Mouse (Mus musculus) midbrain, postnatal 0 days (tissue): Measurements from ENCODE around the gene Gpr108. TPM values are rescaled to one million over a fixed set of nuclear protein-coding genes. Genes with fewer than 3 reads are reported as not detected.

ENCODE experiments used
- ATAC-seq: fragments of 200-750 bp; cut with Nextera tagmentation; 2 replicates; pipeline ENCODE4 v1.8.0; 2017; ENCODE audit warnings: moderate number of reproducible peaks, mild to moderate bottlenecking, moderate TSS enrichment, moderate library complexity; ENCODE audit not compliant: low FRiP score
- DNase-seq: peaks from one replicate; pipeline ENCODE4 v3.0.0-alpha.2; 2015; ENCODE audit warnings: low spot score
- H3K27ac ChIP-seq: fragments of 300-500 bp; sonication (generic); 2 replicates; pipeline ENCODE4 v1.5.1; 2014; ENCODE audit warnings: low read depth, mild to moderate bottlenecking, low read length, mixed read lengths
- H3K27me3 ChIP-seq: fragments of 300-500 bp; sonication (generic); 2 replicates; pipeline ENCODE4 v1.6.1; 2014; ENCODE audit warnings: low read length, control low read depth, mixed read lengths; ENCODE audit not compliant: insufficient read depth
- H3K36me3 ChIP-seq: fragments of 300-500 bp; sonication (generic); 2 replicates; pipeline ENCODE4 v1.6.1; 2014; ENCODE audit warnings: low read length, control low read depth, mixed read lengths; ENCODE audit not compliant: insufficient read depth
- H3K4me1 ChIP-seq: fragments of 300-500 bp; sonication (generic); 2 replicates; pipeline ENCODE4 v1.6.1; 2014; ENCODE audit warnings: mild to moderate bottlenecking, control low read depth, antibody characterized with exemption, low read length, mixed read lengths; ENCODE audit not compliant: insufficient read depth
- H3K4me2 ChIP-seq: fragments of 300-500 bp; sonication (generic); 2 replicates; pipeline ENCODE4 v1.6.1; 2014; ENCODE audit warnings: low read depth, mild to moderate bottlenecking, low read length, mixed read lengths; ENCODE audit not compliant: poor library complexity, severe bottlenecking
- H3K4me3 ChIP-seq: fragments of 300-500 bp; sonication (generic); 2 replicates; pipeline ENCODE4 v1.5.1; 2014; ENCODE audit warnings: low read depth, mild to moderate bottlenecking, low read length, moderate library complexity
- H3K9ac ChIP-seq: fragments of 300-500 bp; sonication (generic); replicated peaks from 2 replicates; pipeline ENCODE4 v1.6.1; 2014; ENCODE audit warnings: mild to moderate bottlenecking, low read length, moderate library complexity, mixed read lengths; ENCODE audit not compliant: poor library complexity, severe bottlenecking
- H3K9me3 ChIP-seq: fragments of 300-500 bp; sonication (generic); 2 replicates; pipeline ENCODE4 v1.6.1; 2016; ENCODE audit warnings: low read length, control low read depth
- CTCF ChIP-seq: IDR thresholded peaks from 2 replicates; pipeline ENCODE4 v1.5.1; 2016; ENCODE audit warnings: antibody characterized with exemption, mild to moderate bottlenecking
- WGBS: fragments of 180-500 bp; shearing (Covaris S2); extraction: QIAGEN DNeasy Blood & Tissue Kit; methylation state at CpG from one replicate; pipeline ENCODE4 v1.1.7; 2014; 5-methylcytosine and 5-hydroxymethylcytosine counted together
- polyA plus RNA-seq: library from polyadenylated mRNA; unstranded; fragments of >200 nt; fragmentation: Nextera tagmentation; extraction: Ambion mirVana; gene quantifications from 2 replicates; pipeline ENCODE4 v1.2.1, GENCODE M21; 2015
- total RNA-seq: library from RNA; depleted of rRNA; stranded (reverse); fragments of >200 nt; gene quantifications from 2 replicates; pipeline ENCODE4 v1.2.3, GENCODE M21; 2014

Gpr108 gene
- total and polyA plus RNA-seq, 2 experiments from 2014 or later, result 19.2 to 23.1 TPM

DNA sequence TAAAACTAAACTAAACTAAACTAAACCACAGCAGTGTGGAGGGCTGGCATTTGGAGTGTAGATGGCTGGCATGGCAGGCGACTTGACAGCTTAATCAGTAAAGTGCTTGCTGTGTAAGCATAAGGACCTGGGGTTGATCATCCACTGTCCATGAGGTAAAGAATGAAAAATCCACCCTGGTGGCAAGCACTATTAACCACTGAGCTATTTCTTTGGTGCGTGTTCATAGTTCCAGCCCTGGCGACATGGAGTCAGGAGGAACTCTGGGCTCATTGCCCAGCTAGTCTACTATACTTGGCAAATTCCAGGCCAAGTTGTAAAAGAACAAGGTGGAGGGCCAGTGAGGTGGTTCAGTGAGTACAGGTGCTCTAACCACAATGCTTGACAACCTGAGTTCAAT lies 40.3 kb downstream of the Gpr108 start:
- TF ChIP-seq CTCF, result no peak
- 81% methylated on average over 3 of the region's 3 CpGs for WGBS

DNA sequence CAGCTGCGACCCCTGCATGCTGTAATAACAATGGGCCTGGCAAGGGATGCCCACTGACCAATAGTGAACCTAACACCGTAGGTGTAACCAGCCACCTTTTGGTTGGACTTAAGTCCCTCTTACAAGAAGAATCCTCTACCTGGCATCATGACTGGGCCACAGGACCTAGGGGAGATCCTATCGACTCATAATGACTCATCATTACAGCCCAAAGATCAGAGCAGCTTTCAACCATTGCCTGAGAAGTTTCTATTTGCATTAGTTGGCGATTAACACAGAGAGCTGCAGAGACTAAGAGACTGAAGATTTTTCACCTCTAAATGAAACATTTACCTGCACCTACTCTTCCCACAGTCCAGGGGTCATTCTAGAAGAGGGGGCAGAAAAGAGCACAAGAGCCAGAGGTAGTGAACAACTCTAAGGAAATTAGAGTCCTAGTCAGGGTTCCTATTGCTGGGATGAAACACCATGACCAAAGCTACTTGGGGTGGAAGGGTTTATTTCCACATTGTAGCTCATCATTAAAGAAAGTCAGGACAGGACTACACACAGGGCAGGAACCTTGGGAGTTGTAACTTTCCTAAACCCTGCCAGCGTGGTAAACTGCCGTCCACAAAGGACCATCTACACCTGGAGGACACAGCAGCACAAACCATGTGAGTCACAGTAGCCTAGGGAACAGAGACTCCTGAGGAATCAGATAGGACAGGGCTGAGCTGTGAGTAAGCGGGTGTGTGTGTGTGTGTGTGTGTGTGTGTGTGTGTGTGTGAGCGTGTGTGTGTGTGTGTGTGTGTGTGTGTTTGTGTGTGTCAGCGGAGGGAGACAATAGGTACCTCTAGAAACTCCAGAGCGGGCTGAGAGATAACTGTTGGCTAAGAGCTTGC lies 46.2 kb downstream of the Gpr108 start:
- Histone ChIP-seq H3K27me3 (no peaks in the 10 kb centered on the region), H3K9ac (no peak overlapping the region), H3K4me1 (no peaks in the 10 kb centered on the region), H3K36me3 (no peaks in the 10 kb centered on the region), H3K4me2 (no peak overlapping the region), H3K4me3 (no peak overlapping the region), H3K27ac (no peak overlapping the region), H3K9me3 (no peaks in the 10 kb centered on the region)
- no peak for ATAC-seq
- no peak for TF ChIP-seq CTCF
- no peak for DNase-seq
- WGBS, result 86% methylated on average over 10 of the region's 10 CpGs

More for the DNA sequence above, 40.3 kb downstream of the Gpr108 start:
- no peak for DNase-seq
- Histone ChIP-seq H3K9me3 (no peaks in the 10 kb centered on the region), H3K36me3 (no peaks in the 10 kb centered on the region), H3K9ac (no peak overlapping the region), H3K27me3 (no peaks in the 10 kb centered on the region), H3K27ac (no peak overlapping the region), H3K4me1 (no peaks in the 10 kb centered on the region), H3K4me3 (no peak overlapping the region), H3K4me2 (no peak overlapping the region)
- no peak for ATAC-seq

- no peaks in the 10 kb centered on the region for H3K27me3 ChIP-seq
- ATAC-seq (no peak), DNase-seq (no peak)
- H3K36me3 ChIP-seq, result no peaks in the 10 kb centered on the region
- no peaks in the 10 kb centered on the region for H3K4me1 ChIP-seq
- 77% methylated on average over 3 of the region's 3 CpGs for WGBS
- H3K4me3 ChIP-seq, result no peak overlapping the region
- TF ChIP-seq CTCF, result no peak
- no peak overlapping the region for H3K27ac ChIP-seq
- H3K9me3 ChIP-seq, result no peaks in the 10 kb centered on the region
- H3K4me2 ChIP-seq, result no peak overlapping the region
- no peak overlapping the region for H3K9ac ChIP-seq
These were observed 50.0 kb downstream of the Gpr108 start for GRCm38 (mm10) chr17:57198252-57198651.

DNA sequence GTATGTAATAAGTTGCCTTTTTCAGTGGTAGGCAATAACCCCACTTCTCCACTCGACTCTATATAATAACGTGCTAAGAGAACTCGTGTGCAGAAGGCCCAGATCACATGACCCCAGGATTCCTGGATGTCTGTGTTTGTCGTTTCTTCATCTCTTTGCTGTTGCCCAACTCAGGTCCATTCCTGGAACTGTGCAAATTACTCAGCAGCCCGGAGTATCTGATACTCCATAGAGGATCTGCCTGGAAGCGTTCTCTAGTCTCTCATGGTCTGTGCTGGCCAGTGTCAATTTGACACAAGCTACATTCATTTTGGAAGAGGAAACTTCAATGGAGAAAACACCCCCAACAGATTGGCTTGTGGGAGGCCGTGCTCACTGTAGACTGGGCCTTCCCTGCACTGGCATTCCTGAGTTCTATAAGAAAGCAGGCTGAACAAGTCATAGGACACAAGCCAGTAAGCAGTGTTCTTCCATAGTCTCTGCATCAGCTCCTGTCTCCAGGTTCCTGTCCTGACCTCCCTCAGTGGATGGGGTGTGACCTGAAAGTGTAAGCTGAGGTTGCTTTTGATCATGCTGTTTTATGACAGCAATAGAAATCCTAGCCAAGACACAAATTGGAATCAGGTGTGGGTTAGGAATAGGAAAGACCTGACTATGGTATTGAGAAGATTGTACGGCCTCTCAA lies 52.8 kb downstream of the Gpr108 start:
- no peak for DNase-seq
- no peak for TF ChIP-seq CTCF
- 83% methylated on average over 8 of the region's 8 CpGs for WGBS
- Histone ChIP-seq H3K4me3 (no peak overlapping the region), H3K27ac (no peak overlapping the region), H3K9me3 (no peaks in the 10 kb centered on the region), H3K4me1 (no peaks in the 10 kb centered on the region), H3K4me2 (no peak overlapping the region), H3K36me3 (no peaks in the 10 kb centered on the region), H3K27me3 (no peaks in the 10 kb centered on the region), H3K9ac (no peak overlapping the region)
- no peak for ATAC-seq

DNA sequence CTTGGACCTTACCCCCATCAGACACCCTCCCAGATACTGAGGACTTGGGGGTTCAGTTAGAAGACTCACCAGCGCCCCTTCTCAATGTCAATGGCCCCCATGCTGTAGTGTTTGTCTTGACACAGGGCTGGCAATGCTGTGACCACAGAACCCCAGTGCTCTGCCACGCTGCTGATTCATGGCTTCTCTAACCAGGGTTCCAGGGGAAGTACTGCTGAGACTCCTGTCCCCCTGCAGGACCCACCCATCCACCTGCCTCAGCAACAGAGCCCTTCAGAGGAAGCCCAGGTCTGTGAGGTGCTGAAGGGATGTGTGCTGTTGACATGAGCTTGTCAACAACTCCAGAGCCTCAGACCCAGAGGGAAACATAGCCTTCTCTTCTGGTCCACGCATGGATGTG lies 53.5 kb downstream of the Gpr108 start:
- H3K4me3 ChIP-seq, result no peak overlapping the region
- H3K27me3 ChIP-seq, result no peaks in the 10 kb centered on the region
- no peak for ATAC-seq
- no peaks in the 10 kb centered on the region for H3K9me3 ChIP-seq
- no peak overlapping the region for H3K9ac ChIP-seq
- DNase-seq, result no peak
- H3K36me3 ChIP-seq, result no peaks in the 10 kb centered on the region
- H3K4me2 ChIP-seq, result no peak overlapping the region
- no peaks in the 10 kb centered on the region for H3K4me1 ChIP-seq
- WGBS, result 77% methylated on average over 3 of the region's 3 CpGs
- no peak overlapping the region for H3K27ac ChIP-seq
- TF ChIP-seq CTCF, result no peak

GRCm38 (mm10) chr17:57194041-57194507 lies 54.2 kb downstream of the Gpr108 start, which contains the start of gene Tnfsf14:
Tnfsf14 (minus strand) TSS chr17:57194177.
- H3K4me3 ChIP-seq, result no peak within 1 kb of the TSS

More at GRCm38 (mm10) chr17:57194041-57194507, 54.2 kb downstream of the Gpr108 start, which contains the start of gene Tnfsf14:
- Histone ChIP-seq H3K27me3 (no peaks in the 10 kb centered on the region), H3K9me3 (no peaks in the 10 kb centered on the region), H3K4me2 (no peak within 1 kb of the TSS), H3K4me1 (no peaks in the 10 kb centered on the region), H3K9ac (no peak within 1 kb of the TSS), H3K36me3 (no peaks in the 10 kb centered on the region), H3K27ac (no peak within 1 kb of the TSS)
- no peak for ATAC-seq
- no peak for TF ChIP-seq CTCF
- WGBS, result 83% methylated on average over 11 of the region's 11 CpGs
- DNase-seq, result no peak
